Mouse (Mus musculus) kidney, adult 2 months (tissue): ENCODE data around the gene Aqp9.

Source experiments
- CTCF ChIP-seq: fragments of 200-500 bp; conservative IDR thresholded peaks from 2 replicates; pipeline ENCODE4 v1.5.1; 2011; ENCODE audit warnings: low read depth, mild to moderate bottlenecking, control low read depth, low read length, moderate library complexity, mixed read lengths; ENCODE audit not compliant: insufficient read depth, insufficient read length
- POLR2A ChIP-seq: fragments of 200-500 bp; IDR thresholded peaks from one replicate; pipeline ENCODE4 v1.6.1; 2011; ENCODE audit warnings: low read depth, low read length, control low read depth

GRCm38 (mm10) chr9:71185285-71185684 is 16.8 kb upstream of the Aqp9 start:
- TF ChIP-seq CTCF (no peak), POLR2A (no peak)
